Mouse (Mus musculus) stomach, embryonic 16.5 days (tissue): ENCODE results near the gene Mxi1. TPM values are rescaled to one million over a fixed set of nuclear protein-coding genes. Genes with fewer than 3 reads are reported as not detected.
"Not testable (repeated sequence)": the region's sequence is repeated elsewhere in the genome, so short reads cannot be mapped to it uniquely, and the experiment has no call there.

Experiments
- ATAC-seq: fragments of 200-750 bp; cut with Nextera tagmentation; 2 replicates; pipeline ENCODE4 v1.8.0; 2017; ENCODE audit warnings: moderate number of reproducible peaks, moderate TSS enrichment; ENCODE audit not compliant: insufficient read depth, low FRiP score
- H3K27ac ChIP-seq: fragments of 300-500 bp; sonication (generic); 2 replicates; pipeline ENCODE4 v1.5.1; 2014; ENCODE audit warnings: low read length
- H3K27me3 ChIP-seq: fragments of 300-500 bp; sonication (generic); 2 replicates; pipeline ENCODE4 v1.6.1; 2014; ENCODE audit warnings: low read length, control low read depth, mixed read lengths; ENCODE audit not compliant: control insufficient read depth, insufficient read depth
- H3K36me3 ChIP-seq: fragments of 300-500 bp; sonication (generic); 2 replicates; pipeline ENCODE4 v1.6.1; 2014; ENCODE audit warnings: low read length; ENCODE audit not compliant: control insufficient read depth, insufficient read depth
- H3K4me1 ChIP-seq: fragments of 300-500 bp; sonication (generic); 2 replicates; pipeline ENCODE4 v1.6.1; 2014; ENCODE audit warnings: low read length, control low read depth, mixed read lengths; ENCODE audit not compliant: control insufficient read depth, insufficient read depth
- H3K4me2 ChIP-seq: fragments of 300-500 bp; sonication (generic); 2 replicates; pipeline ENCODE4 v1.6.1; 2014; ENCODE audit warnings: low read depth, low read length, mixed read lengths
- H3K4me3 ChIP-seq: fragments of 300-500 bp; sonication (generic); replicated peaks from 2 replicates; pipeline ENCODE4 v1.5.1; 2014; ENCODE audit warnings: mild to moderate bottlenecking, low read length
- H3K9ac ChIP-seq: fragments of 300-500 bp; sonication (generic); 2 replicates; pipeline ENCODE4 v1.6.1; 2014; ENCODE audit warnings: low read length
- H3K9me3 ChIP-seq: fragments of 300-500 bp; sonication (generic); replicated peaks from 2 replicates; pipeline ENCODE4 v1.6.1; 2016; ENCODE audit warnings: low read length, control low read depth; ENCODE audit not compliant: control insufficient read depth
- WGBS: fragments of 180-500 bp; shearing (Covaris S2); extraction: QIAGEN DNeasy Blood & Tissue Kit; methylation state at CpG from one replicate; pipeline ENCODE4 v1.1.7; 2014; 5-methylcytosine and 5-hydroxymethylcytosine counted together
- polyA plus RNA-seq: library from polyadenylated mRNA; unstranded; fragments of >200 nt; fragmentation: Nextera tagmentation; extraction: Ambion mirVana; gene quantifications from 2 replicates; pipeline ENCODE4 v1.2.1, GENCODE M21; 2015

The Mxi1 gene
- polyA plus RNA-seq, 1 experiment from 2014 or later = 15.8 TPM

DNA sequence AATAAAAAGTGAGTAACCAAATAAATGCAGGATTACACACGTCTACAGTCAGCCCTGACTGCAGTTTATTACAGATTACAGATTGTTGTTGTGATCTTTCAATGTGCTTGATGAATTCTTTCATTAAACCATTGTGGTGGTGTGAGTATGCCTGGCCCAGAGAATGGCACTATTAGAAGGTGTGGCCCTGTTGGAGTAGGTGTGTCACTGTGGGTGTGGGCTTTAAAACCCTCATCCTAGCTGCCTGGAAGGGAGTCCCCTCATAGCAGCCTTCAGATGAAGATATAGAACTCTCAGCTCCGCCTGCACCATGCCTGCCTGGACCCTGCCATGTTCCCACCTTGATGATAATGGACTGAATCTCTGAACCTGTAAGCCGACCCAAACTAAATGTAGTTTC, 84.6 kb downstream of the Mxi1 start:
- 57% methylated on average over 3 of the region's 3 CpGs for WGBS
- H3K9me3 ChIP-seq, H3K9ac ChIP-seq, H3K4me2 ChIP-seq, H3K4me3 ChIP-seq, H3K27ac ChIP-seq, H3K36me3 ChIP-seq, H3K27me3 ChIP-seq, H3K4me1 ChIP-seq, ATAC-seq: not testable (repeated sequence)

DNA sequence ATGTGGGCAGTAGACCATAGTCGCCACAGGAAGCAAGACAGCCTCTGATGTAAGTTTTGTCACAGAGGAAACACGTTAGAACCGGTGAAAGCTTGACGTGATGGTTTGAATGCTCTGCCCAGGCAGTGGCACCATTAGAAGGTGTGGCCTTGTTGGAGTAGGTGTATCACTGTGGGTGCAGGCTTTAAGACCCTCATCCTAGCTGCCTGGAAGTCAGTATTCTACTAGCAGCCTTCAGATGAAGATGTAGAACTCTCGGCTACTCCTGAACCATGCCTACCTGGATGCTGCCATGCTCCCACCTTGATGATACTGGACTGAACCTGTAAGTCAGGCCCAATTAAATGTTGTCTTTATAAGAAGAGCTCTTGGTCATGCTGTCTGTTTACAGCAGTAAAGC, 85.5 kb downstream of the Mxi1 start:
- not testable (repeated sequence) for H3K27me3 ChIP-seq, H3K9ac ChIP-seq, H3K4me3 ChIP-seq, H3K4me1 ChIP-seq, H3K9me3 ChIP-seq, ATAC-seq, H3K4me2 ChIP-seq, H3K36me3 ChIP-seq, H3K27ac ChIP-seq
- WGBS = 58% methylated on average over 5 of the region's 5 CpGs

DNA sequence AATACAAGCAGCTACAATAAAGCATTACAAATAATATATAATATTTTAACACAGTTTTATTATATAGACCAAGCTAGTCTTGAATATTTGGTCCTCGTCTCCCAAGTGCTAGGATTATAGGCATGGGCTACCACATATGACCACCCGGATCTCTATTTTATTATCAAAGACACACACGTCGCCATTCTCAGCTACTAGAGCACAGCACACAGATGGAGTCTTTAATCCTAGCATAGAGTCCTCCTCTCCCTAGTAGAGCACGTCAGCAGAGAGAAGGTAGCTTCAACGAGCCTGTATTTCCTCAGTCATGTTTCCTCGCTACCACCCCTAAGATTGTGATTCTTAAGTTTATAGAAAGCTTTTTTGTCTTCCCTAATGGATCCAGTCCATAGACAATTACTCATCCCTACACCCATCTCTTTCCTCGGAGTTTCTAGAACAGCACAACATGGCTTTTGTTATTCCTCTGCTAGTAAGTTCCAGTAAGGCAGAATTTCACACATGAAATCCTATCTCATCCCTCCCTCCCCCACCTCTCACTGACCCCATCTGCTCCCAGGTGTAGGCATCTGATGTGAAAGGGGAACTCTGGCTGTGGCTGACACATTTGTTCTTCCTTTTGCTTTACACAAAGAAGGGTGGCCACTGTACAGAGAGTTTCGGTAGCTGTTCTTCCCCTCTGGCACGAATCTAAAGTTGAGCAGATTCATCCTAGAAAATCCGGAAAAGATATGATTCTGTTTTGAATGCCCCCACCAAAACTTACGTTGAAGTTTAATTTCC, 87.3 kb downstream of the Mxi1 start:
- H3K27me3 ChIP-seq = no peaks in the 10 kb centered on the region
- H3K9me3 ChIP-seq = no peaks in the 10 kb centered on the region
- H3K4me3 ChIP-seq = no peak overlapping the region
- no peaks in the 10 kb centered on the region for H3K36me3 ChIP-seq
- 76% methylated on average over 12 of the region's 12 CpGs for WGBS
- H3K4me1 ChIP-seq = 0 out of 2 replicates have a peak, but pooled peaks cover 2% of the 10 kb centered on the region
- no peak overlapping the region for H3K4me2 ChIP-seq
- H3K27ac ChIP-seq = no peak overlapping the region
- H3K9ac ChIP-seq = no peak overlapping the region
- no peak for ATAC-seq

DNA sequence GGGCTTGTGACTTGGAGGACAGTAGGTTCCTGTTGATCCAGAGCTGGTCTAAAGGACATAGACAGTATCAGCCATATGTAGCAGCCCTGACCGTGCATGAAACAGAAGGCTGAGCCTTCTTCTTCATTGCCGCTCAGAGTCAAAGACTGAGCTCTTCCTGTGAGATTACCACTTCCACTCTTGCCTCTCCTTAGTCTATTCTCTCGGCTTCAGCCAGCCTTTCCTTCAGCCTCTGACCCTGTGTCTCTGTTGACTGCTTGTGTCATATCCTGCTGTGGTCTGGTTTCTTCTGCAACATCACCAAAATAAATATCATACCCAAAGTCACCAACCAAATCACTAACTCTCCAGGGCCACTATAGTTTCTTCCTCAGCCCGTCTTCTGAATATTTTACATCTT, 88.9 kb downstream of the Mxi1 start:
- H3K36me3 ChIP-seq = no peaks in the 10 kb centered on the region
- ATAC-seq = no peak
- H3K9ac ChIP-seq = no peak overlapping the region
- no peaks in the 10 kb centered on the region for H3K9me3 ChIP-seq
- no peak overlapping the region for H3K4me2 ChIP-seq
- WGBS = 81% methylated on average over 4 of the region's 4 CpGs
- no peaks in the 10 kb centered on the region for H3K4me1 ChIP-seq
- H3K4me3 ChIP-seq = no peak overlapping the region
- H3K27ac ChIP-seq = no peak overlapping the region
- H3K27me3 ChIP-seq = no peaks in the 10 kb centered on the region

DNA sequence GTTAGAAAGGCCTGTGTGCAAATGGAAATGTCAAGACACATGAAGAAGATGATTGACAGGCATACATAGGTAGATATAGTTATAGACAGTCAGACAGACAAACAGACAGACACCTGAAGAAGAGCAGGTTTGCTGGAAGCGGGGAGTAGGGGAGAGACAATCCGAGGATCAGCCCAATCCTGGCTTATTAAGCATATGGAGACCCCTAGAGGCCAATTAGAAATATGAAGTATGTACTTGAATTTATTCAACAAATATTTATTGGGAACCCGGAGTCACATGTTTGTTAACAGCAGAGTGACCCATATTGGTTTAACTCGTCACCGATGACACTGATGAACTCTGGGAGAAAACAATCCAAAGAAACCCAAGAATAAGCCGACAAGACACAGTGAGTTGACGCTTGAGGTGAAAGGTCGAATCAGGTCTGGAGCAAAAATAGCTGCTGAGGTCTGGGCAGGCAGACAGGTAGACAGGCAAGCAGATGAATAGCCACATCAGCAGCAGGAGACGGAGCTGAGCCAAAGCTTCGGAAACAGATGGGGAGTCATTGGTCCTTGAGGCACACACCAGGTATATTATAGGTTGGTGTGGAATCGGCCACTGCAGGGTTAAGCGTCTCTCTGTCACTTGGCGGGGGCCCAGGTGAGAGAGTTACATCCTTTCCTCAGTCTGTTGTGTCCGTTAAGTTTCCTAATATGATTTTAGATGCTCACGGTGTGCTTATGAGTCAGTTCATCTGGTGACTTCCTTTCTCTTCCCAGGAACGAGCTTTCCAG, 90.2 kb downstream of the Mxi1 start:
- no peak overlapping the region for H3K27ac ChIP-seq
- H3K36me3 ChIP-seq = no peaks in the 10 kb centered on the region
- no peak overlapping the region for H3K4me2 ChIP-seq
- H3K9ac ChIP-seq = no peak overlapping the region
- no peaks in the 10 kb centered on the region for H3K27me3 ChIP-seq
- WGBS = 77% methylated on average over 16 of the region's 16 CpGs
- no peak for ATAC-seq
- no peaks in the 10 kb centered on the region for H3K4me1 ChIP-seq
- H3K9me3 ChIP-seq = no peaks in the 10 kb centered on the region
- no peak overlapping the region for H3K4me3 ChIP-seq

DNA sequence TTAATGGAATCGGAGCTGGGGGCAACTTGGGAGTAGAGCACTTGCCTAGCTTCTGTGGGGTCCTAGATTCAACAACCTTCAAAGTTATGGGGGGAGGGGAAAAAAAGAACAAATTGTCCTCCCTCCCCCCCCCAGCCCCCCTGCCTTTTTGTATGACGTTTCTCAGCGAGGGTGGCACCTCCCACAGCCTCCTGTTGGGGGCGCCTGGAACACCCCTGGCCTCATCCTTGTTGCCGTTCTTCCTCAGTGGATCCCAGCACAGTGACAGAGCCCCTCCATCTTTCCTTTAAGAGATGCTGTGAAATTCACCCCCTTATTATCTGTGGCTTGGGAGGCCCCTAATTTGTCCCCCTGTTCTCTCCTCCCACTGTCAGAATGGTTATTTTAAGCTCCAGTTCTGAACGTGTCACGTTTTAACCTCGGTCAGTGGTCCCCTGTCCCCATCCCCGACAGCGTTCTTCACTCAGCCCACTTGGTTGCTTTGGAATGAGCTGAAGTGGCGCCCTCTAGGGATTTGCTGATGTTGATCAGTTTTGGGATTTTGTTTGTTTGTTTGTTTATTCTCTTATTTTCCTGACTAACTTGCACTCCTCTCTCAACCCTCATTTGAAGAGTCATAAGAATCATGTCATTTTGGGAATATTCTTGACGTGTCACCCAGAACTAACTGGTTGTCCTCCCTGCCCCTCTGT, 92.6 kb downstream of the Mxi1 start:
- Histone ChIP-seq H3K4me2 (no peak overlapping the region), H3K4me1 (no peaks in the 10 kb centered on the region), H3K27me3 (no peaks in the 10 kb centered on the region), H3K36me3 (no peaks in the 10 kb centered on the region), H3K9me3 (no peaks in the 10 kb centered on the region), H3K27ac (no peak overlapping the region), H3K9ac (no peak overlapping the region), H3K4me3 (no peak overlapping the region)
- ATAC-seq = no peak
- 56% methylated on average over 12 of the region's 12 CpGs for WGBS

DNA sequence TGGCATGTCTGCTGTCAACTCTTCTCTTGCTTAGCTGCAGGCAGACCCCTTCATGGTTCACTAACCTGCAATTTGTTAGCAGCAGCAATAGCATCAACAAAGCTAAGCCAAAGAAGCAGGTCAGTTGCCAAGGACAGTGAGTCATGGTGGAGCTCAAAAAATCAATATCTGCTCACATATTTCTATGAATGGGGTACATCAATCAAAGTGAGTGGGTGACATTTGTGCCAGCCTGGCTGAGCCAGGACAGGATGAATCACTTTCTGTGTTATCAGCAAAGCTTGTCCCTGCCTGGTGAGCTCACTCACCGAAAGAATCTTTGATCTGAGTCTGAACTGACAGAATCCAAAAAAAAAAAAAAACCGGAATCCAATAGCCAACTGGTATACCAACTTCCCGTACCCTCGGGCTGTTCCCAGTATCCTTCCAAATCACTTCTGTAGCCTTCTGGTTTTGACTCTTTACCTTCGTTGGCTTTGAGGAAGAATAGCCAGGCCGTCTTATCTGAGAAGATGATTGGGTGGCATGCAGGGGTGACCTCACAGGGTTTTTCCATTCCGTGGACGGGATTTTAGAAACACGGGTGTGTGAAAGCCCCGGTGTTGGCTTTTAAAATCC, 94.0 kb downstream of the Mxi1 start:
- Histone ChIP-seq H3K4me3 (no peak overlapping the region), H3K9me3 (no peaks in the 10 kb centered on the region), H3K4me1 (no peaks in the 10 kb centered on the region), H3K27me3 (no peaks in the 10 kb centered on the region), H3K9ac (no peak overlapping the region), H3K27ac (no peak overlapping the region), H3K4me2 (no peak overlapping the region), H3K36me3 (no peaks in the 10 kb centered on the region)
- no peak for ATAC-seq
- 79% methylated on average over 10 of the region's 10 CpGs for WGBS

DNA sequence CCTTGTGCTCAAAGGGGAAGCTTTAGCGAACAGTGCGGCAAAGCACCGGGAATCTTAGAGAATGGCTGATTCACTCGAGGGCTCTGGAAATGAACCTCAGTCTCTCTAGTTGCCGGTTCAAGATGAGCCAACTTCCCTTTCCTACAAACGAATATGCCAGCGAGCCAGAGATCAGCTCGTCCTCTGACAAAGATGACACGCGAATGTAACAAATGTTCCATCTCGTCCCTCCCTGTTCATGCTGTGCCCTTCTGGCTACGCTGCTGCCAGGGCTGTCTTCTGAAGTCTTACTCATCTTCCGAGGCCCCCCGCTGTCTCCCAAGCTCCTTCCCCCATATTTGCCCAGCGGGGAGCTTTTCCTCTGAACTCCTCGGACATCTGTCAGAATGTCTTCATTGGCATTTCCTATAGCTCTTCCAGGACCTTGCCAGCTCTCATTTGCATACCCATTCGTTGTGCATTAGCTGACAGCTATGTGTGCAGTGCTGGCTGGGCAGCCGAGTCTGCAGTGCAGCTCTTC, 94.6 kb downstream of the Mxi1 start:
- H3K4me2 ChIP-seq = no peak overlapping the region
- no peaks in the 10 kb centered on the region for H3K4me1 ChIP-seq
- WGBS = 79% methylated on average over 18 of the region's 18 CpGs
- no peak overlapping the region for H3K4me3 ChIP-seq
- H3K27me3 ChIP-seq = no peaks in the 10 kb centered on the region
- no peaks in the 10 kb centered on the region for H3K36me3 ChIP-seq
- no peak overlapping the region for H3K9ac ChIP-seq
- H3K9me3 ChIP-seq = no peaks in the 10 kb centered on the region
- no peak for ATAC-seq
- no peak overlapping the region for H3K27ac ChIP-seq
